Mouse (Mus musculus) stomach, embryonic 15.5 days (tissue): ENCODE measurements around the gene Cmtr2. TPM values are rescaled to one million over a fixed set of nuclear protein-coding genes. Genes with fewer than 3 reads are reported as not detected.

Experiments used
- ATAC-seq: fragments of 200-750 bp; cut with Nextera tagmentation; 2 replicates; pipeline ENCODE4 v1.8.0; 2017; ENCODE audit warnings: low read depth, moderate number of reproducible peaks, moderate TSS enrichment; ENCODE audit not compliant: insufficient read depth, low FRiP score
- H3K27ac ChIP-seq: fragments of 300-500 bp; sonication (generic); 2 replicates; pipeline ENCODE4 v1.5.1; 2015; ENCODE audit warnings: mild to moderate bottlenecking, inconsistent platforms
- H3K27me3 ChIP-seq: fragments of 300-500 bp; sonication (generic); replicated peaks from 2 replicates; pipeline ENCODE4 v1.6.1; 2015; ENCODE audit warnings: inconsistent platforms
- H3K36me3 ChIP-seq: fragments of 300-500 bp; sonication (generic); 2 replicates; pipeline ENCODE4 v1.6.1; 2015; ENCODE audit warnings: inconsistent platforms
- H3K4me1 ChIP-seq: fragments of 300-500 bp; sonication (generic); 2 replicates; pipeline ENCODE4 v1.6.1; 2015; ENCODE audit warnings: inconsistent platforms
- H3K4me2 ChIP-seq: fragments of 300-500 bp; sonication (generic); 2 replicates; pipeline ENCODE4 v1.6.1; 2015; ENCODE audit warnings: mild to moderate bottlenecking, inconsistent platforms
- H3K4me3 ChIP-seq: fragments of 300-500 bp; sonication (generic); replicated peaks from 2 replicates; pipeline ENCODE4 v1.5.1; 2015; ENCODE audit warnings: inconsistent platforms
- H3K9ac ChIP-seq: fragments of 300-500 bp; sonication (generic); 2 replicates; pipeline ENCODE4 v1.6.1; 2015; ENCODE audit warnings: inconsistent platforms
- H3K9me3 ChIP-seq: fragments of 300-500 bp; sonication (generic); 2 replicates; pipeline ENCODE4 v1.6.1; 2016; ENCODE audit warnings: inconsistent platforms
- WGBS: fragments of 180-500 bp; shearing (Covaris S2); methylation state at CpG from one replicate; pipeline ENCODE4 v1.1.7; 2015; 5-methylcytosine and 5-hydroxymethylcytosine counted together
- polyA plus RNA-seq: library from polyadenylated mRNA; unstranded; fragments of >200 nt; fragmentation: Nextera tagmentation; extraction: Ambion mirVana; gene quantifications from 2 replicates; pipeline ENCODE4 v1.2.1, GENCODE M21; 2015

The Cmtr2 gene
- polyA plus RNA-seq, 1 experiment from 2014 or later = 8.7 TPM

GRCm38 (mm10) chr8:110266741-110267140, 51.3 kb downstream of the Cmtr2 start, which contains the start of gene Hydin:
Gene Hydin (plus strand): TSS chr8:110266977.
- peak within 1 kb of the TSS; percentile 64 for H3K4me2 ChIP-seq
- ATAC-seq = peak; percentile 87
- under 1% methylated on average over 15 of the region's 15 CpGs for WGBS
- H3K4me1 ChIP-seq = no peaks in the 10 kb centered on the region
- H3K27ac ChIP-seq = no peak within 1 kb of the TSS
- no peaks in the 10 kb centered on the region for H3K36me3 ChIP-seq
- H3K4me3 ChIP-seq = peak within 1 kb of the TSS; percentile 37
- no peaks in the 10 kb centered on the region for H3K9me3 ChIP-seq
- no peaks in the 10 kb centered on the region for H3K27me3 ChIP-seq
- no peak within 1 kb of the TSS; the same call in 1 of the 2 replicates for H3K9ac ChIP-seq

- no peaks in the 10 kb centered on the region for H3K36me3 ChIP-seq
- H3K9ac ChIP-seq = no peak overlapping the region
- 8% methylated on average over 12 of the region's 12 CpGs for WGBS
- H3K9me3 ChIP-seq = no peaks in the 10 kb centered on the region
- H3K27ac ChIP-seq = no peak overlapping the region
- H3K4me2 ChIP-seq = peak overlapping the region; percentile 64
- H3K4me3 ChIP-seq = peak overlapping the region; percentile 37
- no peaks in the 10 kb centered on the region for H3K4me1 ChIP-seq
- ATAC-seq = no peak
- H3K27me3 ChIP-seq = no peaks in the 10 kb centered on the region
Measured at GRCm38 (mm10) chr8:110267268-110267667, 51.8 kb downstream of the Cmtr2 start.

GRCm38 (mm10) chr8:110270659-110271058, 55.2 kb downstream of the Cmtr2 start:
- Histone ChIP-seq H3K27ac (no peak overlapping the region), H3K4me2 (no peak overlapping the region), H3K9ac (no peak overlapping the region), H3K36me3 (no peaks in the 10 kb centered on the region), H3K4me3 (no peak overlapping the region), H3K4me1 (no peaks in the 10 kb centered on the region), H3K9me3 (no peaks in the 10 kb centered on the region), H3K27me3 (no peaks in the 10 kb centered on the region)
- no peak for ATAC-seq
- WGBS = 85% methylated on average over 4 of the region's 4 CpGs

GRCm38 (mm10) chr8:110273394-110273793, 57.9 kb downstream of the Cmtr2 start:
- no peak overlapping the region for H3K4me3 ChIP-seq
- no peaks in the 10 kb centered on the region for H3K9me3 ChIP-seq
- H3K27me3 ChIP-seq = no peaks in the 10 kb centered on the region
- no peak overlapping the region for H3K27ac ChIP-seq
- no peak for ATAC-seq
- no peaks in the 10 kb centered on the region for H3K36me3 ChIP-seq
- no peaks in the 10 kb centered on the region for H3K4me1 ChIP-seq
- 65% methylated on average over 2 of the region's 2 CpGs for WGBS
- H3K9ac ChIP-seq = no peak overlapping the region
- H3K4me2 ChIP-seq = no peak overlapping the region

Other genes with a start within 250 kb of the Cmtr2 start
- not detected in 2 replicates for gene Tat, start 225.2 kb upstream of the Cmtr2 start, polyA plus RNA-seq
- gene Chst4, start 175.9 kb upstream of the Cmtr2 start, polyA plus RNA-seq = 1.5 TPM in 2 replicates
- gene Zfp612, start 135.9 kb upstream of the Cmtr2 start, polyA plus RNA-seq = 7.0 and 7.6 TPM in 2 replicates
- gene Gm21964, start 114.5 kb upstream of the Cmtr2 start, polyA plus RNA-seq = not detected in 2 replicates
- not detected in 2 replicates for gene Gm17720, start 112.9 kb upstream of the Cmtr2 start, polyA plus RNA-seq
- gene Calb2, start 47.5 kb upstream of the Cmtr2 start, polyA plus RNA-seq = 0.18 and 0.32 TPM in 2 replicates
- 0.17 and 0.32 TPM in 2 replicates for gene Hydin, start 51.3 kb downstream of the Cmtr2 start, polyA plus RNA-seq